Mouse (Mus musculus): Measurements from ENCODE around the gene Wbp2.
"Not testable (repeated sequence)": the region's sequence is repeated elsewhere in the genome, so short reads cannot be mapped to it uniquely, and the experiment has no call there.

Gene Wbp2

DNA sequence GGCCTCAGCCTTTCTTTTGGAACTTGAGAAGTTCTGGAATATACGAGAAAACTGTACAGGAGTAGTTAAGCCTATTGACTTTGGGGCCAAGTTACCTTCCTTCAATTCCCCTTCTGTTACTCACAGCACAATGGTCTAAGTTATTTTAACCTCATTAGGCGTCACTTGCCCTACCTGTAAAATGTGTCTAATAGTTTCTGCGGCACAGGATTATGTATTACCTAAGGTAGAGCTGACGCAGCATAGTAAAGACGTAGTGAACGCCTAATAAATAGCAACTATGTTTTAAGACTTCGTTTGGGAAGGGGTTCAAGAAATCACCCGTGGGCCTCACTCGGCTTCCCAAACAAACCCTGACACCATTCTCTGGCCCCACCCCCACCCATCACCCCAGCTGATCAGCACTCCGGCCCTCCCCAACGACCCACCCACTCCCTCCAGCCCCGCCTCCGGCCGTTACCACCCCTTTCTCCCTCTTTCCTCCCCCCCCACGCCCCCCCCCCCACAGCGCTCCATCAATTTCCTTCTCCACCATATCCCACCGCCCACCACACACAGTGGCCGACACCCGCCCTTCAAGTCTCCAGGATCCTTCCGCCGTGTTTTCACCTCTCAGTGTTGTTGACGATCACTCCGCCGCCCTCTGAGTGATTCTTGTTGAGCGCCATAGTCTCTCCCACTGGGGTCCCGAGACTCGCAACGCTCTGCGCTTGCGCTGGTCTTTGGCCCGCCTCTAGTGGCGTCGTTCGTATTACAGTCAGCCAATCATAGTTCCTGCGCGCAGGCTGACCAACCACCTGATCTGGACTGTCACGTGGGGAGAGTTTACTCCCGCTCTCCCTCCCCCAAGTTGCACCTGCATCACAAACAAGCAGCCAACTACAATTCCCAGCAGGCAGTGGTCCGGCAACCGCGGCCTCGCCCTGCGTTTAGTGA lies at the start of gene Wbp2:
Gene Wbp2, minus strand, starts transcription at position 738 of the 936 bp plus-strand sequence.
- peak; percentile 97 to 99 for DNase-seq

DNA sequence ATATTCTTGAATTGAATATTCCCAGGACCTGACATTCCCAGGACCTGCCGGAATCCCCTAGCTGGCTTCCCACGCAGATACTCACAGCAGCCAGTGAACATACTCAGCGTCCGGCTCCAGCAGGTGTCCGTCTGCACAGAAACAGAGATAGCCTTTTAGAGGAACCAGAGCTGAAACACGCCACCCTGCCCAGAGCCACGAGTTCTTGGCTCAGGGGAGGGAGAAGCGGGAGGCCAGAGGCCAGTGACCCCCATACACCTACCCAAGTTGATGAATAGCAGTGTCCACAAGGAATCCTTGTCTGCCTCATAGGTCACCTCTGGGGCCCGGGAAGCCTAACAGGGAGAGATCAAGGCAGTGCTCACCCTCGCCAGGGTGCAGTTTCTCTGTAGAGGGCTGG lies 47.4 kb upstream of the Wbp2 start:
- DNase-seq, result no peak

DNA sequence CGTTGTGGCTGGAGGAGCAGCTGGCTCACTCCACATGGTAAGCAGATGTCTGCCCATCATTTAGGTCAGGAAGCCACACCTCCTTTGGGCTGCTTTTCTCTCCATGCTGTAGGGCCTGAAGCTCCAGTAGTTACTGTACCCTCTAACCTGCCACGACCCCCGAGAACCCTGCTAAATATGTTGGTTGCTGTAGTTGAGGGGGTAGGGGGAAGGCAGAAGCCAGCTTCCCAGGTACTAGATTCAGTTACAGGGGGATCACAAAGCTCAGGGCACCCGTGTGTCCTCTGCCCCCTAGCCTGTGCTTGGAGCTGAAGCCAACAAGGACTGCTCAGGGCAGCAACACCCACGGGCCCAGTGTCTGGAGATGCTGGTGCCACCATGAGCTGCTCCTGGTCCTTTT lies 46.7 kb upstream of the Wbp2 start:
- DNase-seq, result peak in 1 of 2 experiments; percentile 40

DNA sequence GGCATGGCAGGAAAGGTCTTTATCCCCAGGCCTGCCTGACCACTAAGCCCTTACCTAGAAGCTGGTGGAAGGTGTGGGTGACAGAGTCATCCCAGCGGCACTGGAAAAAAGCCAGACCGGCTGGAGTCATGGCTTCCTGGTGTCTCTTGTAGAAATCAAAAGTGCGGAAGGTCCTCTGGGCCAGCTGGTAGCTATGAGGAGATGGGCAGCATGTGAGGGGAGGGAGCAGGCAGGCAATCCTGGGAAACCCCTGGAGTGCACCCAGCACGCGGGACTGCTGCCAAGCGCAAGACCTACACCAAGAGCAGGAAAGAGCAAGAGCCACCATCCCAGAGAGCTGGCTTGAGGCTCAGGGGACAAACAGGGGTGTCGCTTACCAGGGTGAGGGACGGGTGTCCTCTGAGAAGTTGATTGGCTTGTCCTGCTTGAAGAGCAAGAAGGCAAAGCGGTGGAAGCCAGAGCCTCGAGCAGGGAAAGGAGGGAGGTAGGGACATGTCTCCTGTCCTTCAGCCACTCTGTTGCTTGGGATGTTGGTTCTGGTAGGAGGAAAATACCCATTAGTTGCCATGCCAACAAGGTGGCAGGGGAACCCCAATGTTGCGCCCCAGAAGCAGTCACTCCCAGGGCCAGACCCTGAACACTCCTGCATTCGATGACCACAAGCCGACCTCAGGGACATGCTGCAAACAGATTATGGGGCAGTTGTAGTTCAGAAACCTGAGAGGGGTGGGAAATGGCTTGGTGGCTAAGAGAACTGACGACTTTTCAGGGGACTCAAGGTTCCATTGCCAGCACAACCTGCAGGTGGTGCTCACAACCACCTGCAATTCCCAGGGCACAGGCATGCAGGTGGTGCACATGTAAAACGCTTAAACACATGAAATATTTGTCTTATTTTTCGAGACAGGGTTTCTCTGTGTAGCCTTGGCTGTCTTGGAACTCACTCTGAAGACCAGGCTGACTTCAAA lies 45.9 kb upstream of the Wbp2 start:
- peak; percentile 53 to 70 for DNase-seq

DNA sequence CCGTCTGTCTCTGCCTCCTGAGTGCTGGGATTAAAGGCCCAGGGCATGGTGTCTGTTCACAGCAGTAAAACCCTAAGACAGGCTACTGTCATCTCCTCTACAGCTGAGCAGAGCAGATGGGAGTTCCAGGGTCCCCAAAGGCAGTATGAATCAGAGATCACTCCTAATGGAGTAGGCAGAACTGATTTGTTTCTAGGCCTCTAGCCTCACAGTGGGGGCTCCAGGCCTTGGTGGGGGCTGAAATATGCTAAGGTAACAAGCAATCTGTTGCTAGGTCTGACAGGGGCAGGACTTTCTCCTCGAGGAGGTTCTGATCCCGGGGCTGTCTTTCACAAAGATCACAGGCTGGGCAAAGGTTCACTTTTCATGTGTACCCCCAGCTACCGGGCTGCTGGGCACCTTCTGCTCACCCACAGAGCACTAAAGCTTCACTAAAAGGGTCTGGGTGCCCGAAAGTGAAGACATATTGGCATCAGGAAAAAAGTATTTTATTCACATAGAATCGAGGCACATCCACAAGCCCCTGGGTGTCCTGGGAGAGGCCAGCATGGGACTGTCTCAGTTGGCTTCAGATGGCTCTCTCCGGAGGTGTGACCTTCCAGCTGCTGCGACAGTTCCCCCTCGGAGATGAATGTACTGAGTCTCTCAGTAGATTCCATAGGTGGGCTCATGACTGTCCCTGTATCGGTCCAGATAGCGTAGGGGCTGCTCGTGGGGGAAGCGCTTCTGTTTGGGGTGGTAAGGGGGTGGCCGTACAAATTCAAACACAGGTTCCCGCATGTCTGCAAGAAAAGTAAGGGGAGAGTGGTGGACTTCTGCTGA lies 44.8 kb upstream of the Wbp2 start:
- DNase-seq, result peak in 1 of 2 experiments; percentile 53

DNA sequence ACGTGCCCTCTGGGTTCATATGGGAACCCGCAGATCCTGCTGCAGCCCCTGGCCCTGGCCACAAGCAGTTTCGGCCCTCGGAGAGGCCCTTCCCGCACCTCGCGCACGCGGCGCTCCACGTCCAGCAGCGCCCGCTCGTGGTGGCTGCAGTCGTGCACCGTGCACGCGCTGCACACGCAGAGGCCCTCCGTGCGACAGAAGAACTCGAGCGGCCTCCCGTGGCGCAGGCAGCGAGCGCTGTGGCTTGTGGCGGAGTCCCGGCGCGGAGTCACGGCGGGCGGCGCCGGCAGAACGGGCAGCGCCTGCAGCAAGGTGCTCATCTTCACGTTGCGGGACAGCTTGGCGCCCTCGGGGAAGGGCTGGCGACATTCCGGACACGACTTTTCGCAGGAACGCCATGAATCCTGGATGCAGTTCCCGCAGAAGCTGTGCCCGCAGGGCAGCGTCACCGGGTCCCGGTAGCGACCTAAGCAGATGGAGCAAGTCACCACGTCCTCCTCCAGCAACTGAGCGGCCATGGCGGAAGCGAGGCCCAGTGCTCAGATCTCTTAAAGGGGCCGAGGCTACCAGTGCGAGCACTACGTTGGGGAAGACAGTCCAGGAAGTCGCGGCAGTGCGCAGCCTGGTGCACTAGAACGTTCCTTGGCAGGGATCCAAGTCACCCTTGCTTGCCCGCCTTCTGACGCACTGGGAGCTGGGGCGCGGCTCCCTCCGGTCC lies 43.9 kb upstream of the Wbp2 start, which contains the start of gene Trim65:
Gene Trim65, minus strand, starts transcription at position 641 of the 718 bp plus-strand sequence.
- peak; percentile 94 to 95 for DNase-seq

DNA sequence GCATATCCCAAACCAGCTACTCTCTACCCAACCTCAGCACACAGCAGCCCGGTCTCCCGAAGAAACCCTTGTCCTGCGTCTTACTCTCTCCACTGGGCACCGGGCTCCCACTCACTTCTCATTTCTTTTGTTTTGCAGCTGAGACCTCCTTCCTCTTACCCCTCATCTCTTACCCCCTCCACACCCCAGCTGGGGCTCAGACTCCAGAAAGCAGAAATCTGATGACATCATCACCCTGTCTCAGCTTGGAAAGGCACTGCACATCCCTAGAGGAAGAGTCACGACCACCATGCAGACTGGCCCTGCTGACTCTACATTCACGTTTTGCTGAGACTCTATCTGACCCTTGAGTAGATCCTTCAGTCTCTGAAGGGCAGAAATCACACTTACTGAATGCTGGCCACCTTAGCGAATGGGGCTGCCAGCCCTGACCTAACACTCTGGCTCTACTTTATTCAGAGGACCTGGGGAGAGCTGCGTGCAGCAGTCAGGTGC lies 43.2 kb upstream of the Wbp2 start:
- peak in 1 of 2 experiments; percentile 42 for DNase-seq

DNA sequence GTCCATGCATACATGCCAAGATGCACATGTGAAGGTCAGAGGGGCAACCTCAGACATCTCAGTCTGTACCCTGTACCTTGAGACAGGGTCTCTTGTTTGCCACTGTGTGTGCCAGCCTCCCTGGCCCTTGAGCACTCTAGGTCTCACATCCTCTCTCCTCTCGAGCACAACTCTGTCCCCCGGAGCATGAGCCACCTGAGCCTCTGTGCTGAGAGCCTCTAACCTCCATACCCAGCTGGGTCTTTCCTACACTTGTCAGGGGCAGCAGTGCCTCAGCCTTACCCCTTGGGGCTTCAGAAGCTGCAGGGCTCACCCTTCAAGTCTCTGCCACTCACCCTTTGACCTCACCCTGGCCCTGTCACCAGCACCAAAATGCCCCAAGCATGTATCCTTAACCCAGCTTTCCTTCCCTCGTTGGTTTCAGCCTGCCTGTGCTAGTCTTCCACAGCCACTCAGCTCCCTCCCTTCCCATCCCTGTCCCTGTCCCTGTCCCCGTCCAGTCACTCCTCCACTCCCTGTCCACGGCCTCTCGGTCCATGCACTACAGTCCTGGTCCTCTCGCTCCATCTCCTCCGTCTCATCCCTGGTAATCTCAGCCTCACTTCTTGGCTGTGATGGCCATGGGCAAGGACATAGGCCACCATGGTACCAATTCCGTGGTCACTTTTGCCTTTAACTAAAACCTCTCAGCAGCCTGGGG lies 42.4 kb upstream of the Wbp2 start:
- DNase-seq, result peak in 1 of 2 experiments; percentile 36

DNA sequence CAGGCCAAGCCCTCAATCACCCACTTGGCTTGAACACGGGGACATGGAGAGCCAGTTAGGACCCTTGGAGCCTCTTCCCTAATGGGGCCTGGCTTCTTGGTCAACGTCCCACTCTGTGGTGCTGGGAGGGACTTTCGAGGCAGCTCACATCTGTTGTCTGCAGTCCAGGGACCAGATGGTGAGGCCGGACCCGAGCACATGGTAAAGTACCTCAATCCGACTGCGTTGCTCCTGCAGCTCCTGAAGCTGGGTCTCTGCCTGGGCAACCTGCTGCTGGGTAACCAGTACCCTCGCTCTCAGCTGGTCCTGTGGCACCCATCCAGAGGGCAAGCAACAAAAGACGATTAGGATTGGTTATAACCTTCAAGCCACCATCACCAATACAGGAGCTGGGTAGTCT lies 41.2 kb upstream of the Wbp2 start:
- DNase-seq, result no peak

DNA sequence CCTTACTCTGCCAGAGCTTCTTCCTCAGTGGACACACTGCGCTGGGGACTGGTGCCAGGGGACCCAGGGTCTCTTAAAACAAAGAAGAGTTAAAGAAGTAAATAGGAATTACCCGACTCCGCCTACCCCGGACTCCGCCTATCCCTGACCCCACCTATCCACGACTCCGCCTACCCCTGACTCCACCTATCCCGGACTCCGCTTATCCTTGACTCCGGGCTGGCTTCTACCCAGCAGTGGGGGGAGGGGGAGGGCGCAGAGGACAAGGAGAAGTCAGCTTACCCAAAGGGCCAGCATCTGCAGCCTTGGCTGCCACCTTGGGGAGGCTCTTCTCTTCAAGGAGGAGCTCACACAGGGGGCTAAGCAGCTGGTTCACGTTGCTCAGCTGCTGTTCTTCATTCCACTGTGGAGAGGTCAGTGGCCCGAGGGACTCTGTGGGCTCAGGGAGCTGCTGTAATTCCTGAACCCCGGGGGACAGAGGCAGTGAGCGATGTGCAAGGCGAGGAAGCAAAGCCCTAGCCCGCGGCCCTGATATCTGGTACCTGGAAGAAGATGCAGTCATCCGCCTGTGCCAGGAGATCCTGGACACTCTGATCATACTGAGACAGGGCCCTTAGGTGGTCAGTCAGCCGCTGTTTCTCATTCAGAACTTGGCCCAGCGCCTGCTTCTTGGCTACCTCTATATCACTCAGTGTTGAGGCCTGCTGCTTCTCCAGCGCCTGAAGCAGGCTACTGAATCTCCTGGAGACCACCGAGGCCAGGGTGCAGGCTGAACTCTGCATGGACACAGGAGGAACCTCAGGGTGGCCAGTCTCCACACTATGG lies 40.6 kb upstream of the Wbp2 start, which contains the start of gene Trim47:
Gene Trim47, minus strand, starts transcription at position 55 of the 825 bp plus-strand sequence.
- DNase-seq, result peak; percentile 89 to 95

DNA sequence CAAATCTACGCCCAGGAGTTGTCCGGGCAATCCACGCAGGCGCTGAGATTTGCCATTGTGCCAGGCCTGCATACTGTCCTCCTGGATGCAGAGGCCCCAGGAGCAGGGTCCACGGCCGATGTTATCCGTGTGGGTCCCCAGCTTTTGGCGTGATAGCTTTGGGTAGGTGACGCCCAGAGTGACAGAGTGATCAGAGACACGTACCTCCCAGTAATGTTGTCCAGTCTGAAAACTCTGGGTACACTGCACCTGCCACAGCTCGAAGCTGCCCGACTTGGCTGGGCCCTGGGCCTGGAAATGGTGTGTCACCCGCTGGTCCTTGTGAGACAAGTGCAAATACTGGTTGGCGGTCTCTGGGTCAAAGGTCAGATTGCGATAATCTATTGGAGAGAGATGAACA lies 39.5 kb upstream of the Wbp2 start:
- DNase-seq, result peak in 1 of 2 experiments; percentile 40

DNA sequence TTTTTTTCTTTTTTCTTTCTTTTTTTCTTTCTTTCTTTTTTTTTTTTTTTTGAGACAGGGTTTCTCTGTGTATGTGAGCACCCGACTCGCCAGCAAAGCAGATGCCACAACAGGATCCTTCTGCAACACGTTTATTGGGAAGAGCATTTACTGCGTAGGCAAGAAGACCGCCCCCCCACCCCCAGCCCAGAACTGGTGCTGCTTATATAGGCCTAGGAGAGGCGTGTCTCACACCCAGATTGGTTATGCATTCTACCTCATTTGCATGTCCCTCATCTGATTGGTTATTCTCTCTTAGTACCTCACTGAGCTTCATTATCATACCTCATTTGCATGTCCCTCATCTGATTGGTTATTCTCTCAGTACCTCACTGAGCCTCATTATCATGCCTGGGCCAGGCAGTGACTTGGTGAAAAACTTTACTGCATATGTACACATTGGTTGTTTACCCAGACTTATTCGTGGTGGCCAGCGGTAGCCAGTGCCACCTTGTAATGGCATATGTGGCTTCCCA lies 35.0 kb upstream of the Wbp2 start:
- not testable (repeated sequence) for DNase-seq

DNA sequence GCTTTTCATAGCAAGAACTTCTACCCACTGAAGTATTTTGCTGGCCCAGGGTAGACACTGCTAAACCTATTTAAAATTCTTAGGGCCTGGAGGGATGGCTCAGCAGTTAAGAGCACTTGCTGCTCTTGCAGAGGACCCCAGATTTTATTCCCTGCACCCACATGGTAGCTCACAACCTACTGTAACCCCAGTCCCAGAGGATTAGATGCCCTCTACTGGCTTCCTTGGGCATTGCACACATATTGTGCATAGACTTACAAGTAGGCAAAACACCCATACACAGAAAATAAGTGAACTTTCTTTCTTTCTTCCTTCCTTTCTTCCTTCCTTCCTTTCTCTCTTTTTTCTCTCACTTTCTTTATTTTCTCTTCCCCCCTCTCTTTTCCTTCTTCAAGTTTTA lies 31.0 kb upstream of the Wbp2 start:
- DNase-seq, result peak in 1 of 2 experiments; percentile 58

DNA sequence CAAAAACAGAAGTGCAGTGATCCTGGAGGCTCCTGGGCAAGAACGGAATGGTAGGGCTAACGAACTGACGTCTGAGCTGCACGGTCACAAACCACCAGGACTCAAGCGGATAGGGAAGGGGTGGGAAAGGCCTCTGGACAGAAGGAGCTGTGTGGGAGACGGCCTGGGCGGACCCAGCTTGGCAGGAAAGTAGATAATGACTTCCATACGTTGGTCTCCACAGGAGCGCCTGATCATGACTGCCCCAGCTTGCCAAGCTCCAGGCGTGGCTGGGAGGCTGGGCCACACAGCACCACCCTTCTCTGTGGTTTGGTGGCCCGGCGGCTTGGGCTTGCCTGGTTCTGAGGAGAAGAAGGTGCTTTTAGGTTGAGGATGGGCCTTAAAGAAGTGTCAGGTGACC lies 30.4 kb upstream of the Wbp2 start:
- no peak for DNase-seq

DNA sequence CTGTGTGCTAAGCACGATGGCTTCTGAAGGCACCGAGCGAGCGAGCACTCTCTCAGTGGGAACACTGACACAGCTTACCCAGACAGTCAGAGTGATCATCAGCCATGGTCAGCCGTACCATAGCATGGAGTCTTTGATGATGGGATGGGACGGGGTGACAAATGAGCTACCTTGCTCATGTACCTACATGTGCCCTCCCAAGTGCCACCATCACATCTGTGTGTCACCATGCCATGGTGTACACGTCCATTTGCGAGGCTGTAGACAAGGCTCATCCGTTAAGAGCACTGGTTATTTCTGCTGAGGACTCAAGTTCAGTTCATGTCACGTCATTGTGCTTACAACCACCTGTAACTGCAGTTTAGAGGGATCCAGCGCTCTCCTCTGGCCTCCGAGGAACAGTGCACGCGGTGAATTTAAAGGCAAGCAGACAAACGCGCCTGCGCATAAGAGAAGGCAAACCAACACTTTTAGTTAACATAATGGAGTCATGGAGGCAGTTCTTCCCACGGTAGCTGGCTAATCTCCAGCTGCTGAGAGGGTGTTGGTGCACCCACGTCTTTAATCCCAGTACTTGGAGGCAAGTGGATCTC lies 24.9 kb upstream of the Wbp2 start:
- peak in 1 of 2 experiments; percentile 29 for DNase-seq

DNA sequence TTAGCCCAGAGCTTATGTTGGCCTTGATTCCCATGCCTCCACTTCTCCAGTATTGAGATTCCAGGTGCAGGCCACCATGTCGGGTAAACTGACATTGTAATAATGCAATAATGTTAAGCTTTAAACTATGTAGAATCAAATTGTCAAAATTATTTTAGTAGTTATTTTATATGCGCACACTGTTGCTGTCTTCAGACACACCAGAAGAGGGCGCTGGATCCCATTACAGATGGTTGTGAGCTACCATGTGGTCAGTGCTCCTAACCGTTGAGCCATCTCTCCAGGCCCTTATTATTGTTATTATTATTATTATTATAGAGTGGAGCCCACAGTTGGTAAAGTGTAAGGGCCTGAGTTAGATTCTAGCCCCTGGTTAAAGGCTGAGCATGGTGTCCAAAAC lies 24.3 kb upstream of the Wbp2 start:
- DNase-seq, result no peak

DNA sequence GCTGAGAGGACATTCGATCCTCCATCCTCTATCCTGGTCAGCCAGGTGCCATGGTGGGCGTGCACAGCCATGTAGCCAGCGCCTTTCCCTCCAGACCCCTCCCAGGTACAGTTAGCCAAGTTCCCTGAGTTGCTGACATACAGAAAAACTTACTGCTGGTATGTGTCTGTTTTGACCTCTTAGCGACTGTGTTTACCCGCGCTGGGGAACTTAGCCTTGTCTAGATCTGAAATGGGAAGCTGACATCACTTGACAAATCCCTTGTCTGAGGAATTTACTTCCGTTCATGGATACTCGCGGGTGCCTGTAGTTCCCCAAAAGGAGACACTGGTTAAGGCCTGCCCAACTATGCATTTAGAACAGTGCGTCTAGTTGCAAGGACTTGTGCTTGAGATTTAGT lies 23.7 kb upstream of the Wbp2 start:
- peak in 1 of 2 experiments; percentile 63 for DNase-seq

DNA sequence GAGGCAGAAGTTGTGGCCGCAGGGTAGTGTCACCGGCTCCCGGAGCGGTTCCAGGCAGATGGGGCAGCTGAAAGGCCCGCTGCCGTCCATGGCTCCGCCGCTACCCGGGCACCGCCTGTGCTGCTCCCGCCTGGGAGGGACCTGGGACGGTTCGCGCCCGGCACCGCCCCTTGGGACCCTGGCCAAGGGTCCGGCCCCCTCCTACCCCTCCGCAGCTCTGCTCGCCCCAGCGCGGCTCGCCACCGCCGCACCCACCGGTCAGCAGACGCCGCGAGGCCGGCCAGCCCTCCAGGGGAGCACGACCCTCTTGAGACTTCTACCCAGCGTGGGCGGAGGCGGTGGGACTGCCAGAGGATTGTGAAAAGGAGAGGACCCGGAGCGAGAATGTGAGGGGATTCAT lies 23.3 kb upstream of the Wbp2 start:
- peak; percentile 85 to 94 for DNase-seq
